Mouse (Mus musculus) heart, embryonic 13.5 days (tissue): ENCODE results near the gene Enkur. TPM values are rescaled to one million over a fixed set of nuclear protein-coding genes. Genes with fewer than 3 reads are reported as not detected.
A peak's percentile ranks its signal among the peaks of the same experiment; 100 is the strongest.

Source experiments
- ATAC-seq: fragments of 200-750 bp; cut with Nextera tagmentation; 2 replicates; pipeline ENCODE4 v1.8.0; 2017; ENCODE audit warnings: moderate TSS enrichment; ENCODE audit not compliant: insufficient number of reproducible peaks, low FRiP score, low TSS enrichment; ENCODE audit errors: extremely low read depth
- H3K27ac ChIP-seq: fragments of 300-500 bp; sonication (generic); replicated peaks from 2 replicates; pipeline ENCODE4 v1.5.1; 2015; ENCODE audit warnings: moderate library complexity, mild to moderate bottlenecking, inconsistent platforms
- H3K27me3 ChIP-seq: fragments of 300-500 bp; sonication (generic); replicated peaks from 2 replicates; pipeline ENCODE4 v1.6.1; 2015; ENCODE audit warnings: mild to moderate bottlenecking, inconsistent platforms
- H3K36me3 ChIP-seq: fragments of 300-500 bp; sonication (generic); 2 replicates; pipeline ENCODE4 v1.6.1; 2015; ENCODE audit warnings: mild to moderate bottlenecking, inconsistent platforms
- H3K4me1 ChIP-seq: fragments of 300-500 bp; sonication (generic); 2 replicates; pipeline ENCODE4 v1.6.1; 2015; ENCODE audit warnings: inconsistent platforms
- H3K4me2 ChIP-seq: fragments of 300-500 bp; sonication (generic); 2 replicates; pipeline ENCODE4 v1.6.1; 2015; ENCODE audit warnings: inconsistent platforms, mild to moderate bottlenecking, moderate library complexity
- H3K4me3 ChIP-seq: fragments of 300-500 bp; sonication (generic); 2 replicates; pipeline ENCODE4 v1.5.1; 2015; ENCODE audit warnings: moderate library complexity, mild to moderate bottlenecking, inconsistent platforms
- H3K9ac ChIP-seq: fragments of 300-500 bp; sonication (generic); 2 replicates; pipeline ENCODE4 v1.6.1; 2015; ENCODE audit warnings: inconsistent platforms, mild to moderate bottlenecking, moderate library complexity
- H3K9me3 ChIP-seq: fragments of 300-500 bp; sonication (generic); 2 replicates; pipeline ENCODE4 v1.6.1; 2016; ENCODE audit warnings: inconsistent platforms
- WGBS: fragments of 180-500 bp; shearing (Covaris S2); methylation state at CpG from one replicate; pipeline ENCODE4 v1.1.7; 2015; ENCODE audit warnings: mixed read lengths; 5-methylcytosine and 5-hydroxymethylcytosine counted together
- polyA plus RNA-seq: library from polyadenylated mRNA; unstranded; fragments of >200 nt; fragmentation: Nextera tagmentation; extraction: Ambion mirVana; gene quantifications from 2 replicates; pipeline ENCODE4 v1.2.1, GENCODE M21; 2015

Enkur gene
- polyA plus RNA-seq, 1 experiment from 2014 or later, result 1.9 TPM

- Histone ChIP-seq H3K4me1 (no peaks in the 10 kb centered on the region), H3K4me3 (no peak overlapping the region), H3K27ac (no peak overlapping the region), H3K4me2 (no peak overlapping the region), H3K27me3 (no peaks in the 10 kb centered on the region), H3K36me3 (no peaks in the 10 kb centered on the region), H3K9me3 (no peaks in the 10 kb centered on the region), H3K9ac (no peak overlapping the region)
- ATAC-seq, result no peak
- 53% methylated on average over 7 of the region's 7 CpGs for WGBS
Observed at GRCm38 (mm10) chr2:21187576-21187975, 17.6 kb downstream of the Enkur start.

GRCm38 (mm10) chr2:21182811-21183210, 22.4 kb downstream of the Enkur start:
- no peaks in the 10 kb centered on the region for H3K27me3 ChIP-seq
- no peaks in the 10 kb centered on the region for H3K9me3 ChIP-seq
- no peaks in the 10 kb centered on the region for H3K36me3 ChIP-seq
- H3K9ac ChIP-seq, result no peak overlapping the region
- ATAC-seq, result no peak
- H3K4me3 ChIP-seq, result no peak overlapping the region
- H3K27ac ChIP-seq, result no peak overlapping the region
- H3K4me2 ChIP-seq, result no peak overlapping the region
- no peaks in the 10 kb centered on the region for H3K4me1 ChIP-seq
- 61% methylated on average over 1 of the region's 1 CpGs for WGBS

GRCm38 (mm10) chr2:21179136-21179535, 26.0 kb downstream of the Enkur start:
- H3K4me1 ChIP-seq, result no peaks in the 10 kb centered on the region
- no peak overlapping the region for H3K4me2 ChIP-seq
- H3K4me3 ChIP-seq, result no peak overlapping the region
- H3K27me3 ChIP-seq, result no peaks in the 10 kb centered on the region
- H3K27ac ChIP-seq, result no peak overlapping the region
- H3K9ac ChIP-seq, result no peak overlapping the region
- WGBS, result 87% methylated on average over 5 of the region's 5 CpGs
- ATAC-seq, result no peak
- no peaks in the 10 kb centered on the region for H3K36me3 ChIP-seq
- no peaks in the 10 kb centered on the region for H3K9me3 ChIP-seq

- Histone ChIP-seq H3K36me3 (no peaks in the 10 kb centered on the region), H3K4me3 (no peak overlapping the region), H3K4me2 (no peak overlapping the region), H3K27me3 (no peaks in the 10 kb centered on the region), H3K27ac (no peak overlapping the region), H3K9ac (no peak overlapping the region), H3K4me1 (no peaks in the 10 kb centered on the region), H3K9me3 (0 out of 2 replicates have a peak, but pooled peaks cover 3% of the 10 kb centered on the region)
- no peak for ATAC-seq
- WGBS, result 70% methylated on average over 3 of the region's 3 CpGs
Observed at GRCm38 (mm10) chr2:21172797-21173196, 32.4 kb downstream of the Enkur start.

GRCm38 (mm10) chr2:21167916-21168315, 37.2 kb downstream of the Enkur start:
- Histone ChIP-seq H3K27ac (no peak overlapping the region), H3K36me3 (no peaks in the 10 kb centered on the region), H3K4me2 (no peak overlapping the region), H3K27me3 (no peaks in the 10 kb centered on the region), H3K4me3 (no peak overlapping the region), H3K9me3 (0 out of 2 replicates have a peak, but pooled peaks cover 3% of the 10 kb centered on the region), H3K9ac (no peak overlapping the region), H3K4me1 (no peaks in the 10 kb centered on the region)
- no peak for ATAC-seq
- 74% methylated on average over 1 of the region's 1 CpGs for WGBS

GRCm38 (mm10) chr2:21164296-21164695, 40.9 kb downstream of the Enkur start:
- ATAC-seq, result no peak
- WGBS, result 71% methylated on average over 8 of the region's 8 CpGs
- H3K27ac ChIP-seq, result no peak overlapping the region

GRCm38 (mm10) chr2:21153469-21153868, 51.7 kb downstream of the Enkur start:
- no peaks in the 10 kb centered on the region for H3K36me3 ChIP-seq
- no peak overlapping the region for H3K4me2 ChIP-seq
- no peak overlapping the region for H3K4me3 ChIP-seq
- H3K9me3 ChIP-seq, result no peaks in the 10 kb centered on the region
- no peak overlapping the region for H3K9ac ChIP-seq
- H3K27me3 ChIP-seq, result no peaks in the 10 kb centered on the region
- 70% methylated on average over 3 of the region's 3 CpGs for whole genome bisulfite sequencing
- no peak overlapping the region for H3K27ac ChIP-seq
- no peaks in the 10 kb centered on the region for H3K4me1 ChIP-seq
- ATAC-seq, result no peak

More at GRCm38 (mm10) chr2:21164296-21164695, 40.9 kb downstream of the Enkur start:
- no peak overlapping the region for H3K4me3 ChIP-seq
- H3K27me3 ChIP-seq, result no peaks in the 10 kb centered on the region
- H3K9ac ChIP-seq, result no peak overlapping the region
- H3K9me3 ChIP-seq, result no peaks in the 10 kb centered on the region
- no peak overlapping the region for H3K4me2 ChIP-seq
- H3K4me1 ChIP-seq, result no peaks in the 10 kb centered on the region
- no peaks in the 10 kb centered on the region for H3K36me3 ChIP-seq

- Histone ChIP-seq H3K9me3 (no peaks in the 10 kb centered on the region), H3K27ac (no peak overlapping the region), H3K4me2 (no peak overlapping the region), H3K4me1 (peaks cover 11% of the 10 kb centered on the region), H3K4me3 (no peak overlapping the region), H3K36me3 (no peaks in the 10 kb centered on the region), H3K27me3 (no peaks in the 10 kb centered on the region), H3K9ac (no peak overlapping the region)
- 65% methylated on average over 4 of the region's 4 CpGs for WGBS
- ATAC-seq, result no peak
Observed at GRCm38 (mm10) chr2:21147169-21147568, 58.0 kb downstream of the Enkur start.

GRCm38 (mm10) chr2:21146486-21146885, 58.7 kb downstream of the Enkur start:
- Histone ChIP-seq H3K36me3 (no peaks in the 10 kb centered on the region), H3K9me3 (no peaks in the 10 kb centered on the region), H3K9ac (no peak overlapping the region), H3K27me3 (no peaks in the 10 kb centered on the region), H3K27ac (no peak overlapping the region), H3K4me3 (no peak overlapping the region), H3K4me2 (no peak overlapping the region), H3K4me1 (peaks cover 11% of the 10 kb centered on the region)
- no peak for ATAC-seq
- 71% methylated on average over 6 of the region's 6 CpGs for WGBS

- peaks cover 16% of the 10 kb centered on the region for H3K4me1 ChIP-seq
- 12% methylated on average over 2 of the region's 2 CpGs for WGBS
- no peaks in the 10 kb centered on the region for H3K9me3 ChIP-seq
- no peaks in the 10 kb centered on the region for H3K27me3 ChIP-seq
- no peaks in the 10 kb centered on the region for H3K36me3 ChIP-seq
- peak overlapping the region; percentile 95 for H3K4me2 ChIP-seq
- ATAC-seq, result no peak
- peak overlapping the region; percentile 65 for H3K4me3 ChIP-seq
- peak overlapping the region; percentile 66; the same call in 1 of the 2 replicates for H3K27ac ChIP-seq
- peak overlapping the region; percentile 83 for H3K9ac ChIP-seq
Observed at GRCm38 (mm10) chr2:21142616-21143015, 62.5 kb downstream of the Enkur start.

GRCm38 (mm10) chr2:21142204-21142580, 63.0 kb downstream of the Enkur start:
- H3K27ac ChIP-seq, result peak overlapping the region; percentile 66
- no peaks in the 10 kb centered on the region for H3K9me3 ChIP-seq

GRCm38 (mm10) chr2:21141520-21142203, 63.5 kb downstream of the Enkur start:
- ATAC-seq, result peak; percentile 25; the same call in 1 of the 2 replicates

More at GRCm38 (mm10) chr2:21142204-21142580, 63.0 kb downstream of the Enkur start:
- H3K4me3 ChIP-seq, result peak overlapping the region; percentile 65
- no peaks in the 10 kb centered on the region for H3K27me3 ChIP-seq
- WGBS, result under 1% methylated on average over 15 of the region's 15 CpGs
- peaks cover 16% of the 10 kb centered on the region for H3K4me1 ChIP-seq
- no peaks in the 10 kb centered on the region for H3K36me3 ChIP-seq
- peak overlapping the region; percentile 83 for H3K9ac ChIP-seq
- H3K4me2 ChIP-seq, result peak overlapping the region; percentile 95
- peak; percentile 54; the same call in 1 of the 2 replicates for ATAC-seq

More at GRCm38 (mm10) chr2:21141520-21142203, 63.5 kb downstream of the Enkur start:
- no peaks in the 10 kb centered on the region for H3K9me3 ChIP-seq
- peak overlapping the region; percentile 83 for H3K9ac ChIP-seq
- peak overlapping the region; percentile 66 for H3K27ac ChIP-seq
- H3K36me3 ChIP-seq, result no peaks in the 10 kb centered on the region
- peak overlapping the region; percentile 95 for H3K4me2 ChIP-seq
- H3K27me3 ChIP-seq, result no peaks in the 10 kb centered on the region
- H3K4me3 ChIP-seq, result peak overlapping the region; percentile 65
- peaks cover 13% of the 10 kb centered on the region for H3K4me1 ChIP-seq
- under 1% methylated on average over 44 of the region's 46 CpGs for WGBS
